Mouse (Mus musculus): ENCODE results near the gene Cd2ap. TPM values are rescaled to one million over a fixed set of nuclear protein-coding genes. Genes with fewer than 3 reads are reported as not detected.

Cd2ap gene
- 18.8 and 19.9 TPM in 2 replicates for total RNA-seq (2012; rRNA removed)
- 26.1 and 28.8 TPM in 2 replicates for total RNA-seq (2014; rRNA removed)
- polyA plus RNA-seq (2012; ENCODE audit: insufficient read length, low read depth) = 36.3 and 36.8 TPM in 2 replicates

- H3K9me3 ChIP-seq (replicated peaks; ENCODE audit: low read length) = no peaks in the 10 kb centered on the region
- peak within 1 kb of the TSS; percentile 80 to 92 (median 90) for H3K4me3 ChIP-seq (replicated peaks in 1 of 3; ENCODE audit: low read depth in 2 of 3, low read length in 2 of 3, poor library complexity in 1 of 3)
- peak within 1 kb of the TSS; percentile 95 for H3K4me2 ChIP-seq (ENCODE audit: insufficient read depth, low read depth, poor library complexity, severe bottlenecking)
- peak within 1 kb of the TSS; percentile 42 for H3K27ac ChIP-seq (ENCODE audit: insufficient read depth, low read depth)
- H3K79me2 ChIP-seq (replicated peaks; ENCODE audit: control insufficient read depth, extremely low read depth, insufficient read depth, poor library complexity, severe bottlenecking) = peaks cover 38% of the 10 kb centered on the region
- dilution Hi-C loops (cut with MboI; ENCODE audit: extremely low pct_ligation_motif_present, extremely low pct_unique_long_range_greater_than_20kb, low sequenced_read_pairs) = no loop called here
- no peaks in the 10 kb centered on the region for H3K27me3 ChIP-seq (replicated peaks)
- H3K9ac ChIP-seq (ENCODE audit: insufficient read depth, low read depth) = peak within 1 kb of the TSS; percentile 89
- DNase-seq (ENCODE audit: extremely low read depth) = peak; percentile 92
- in situ Hi-C loops (cut with MboI; ENCODE audit: low pct_ligation_motif_present, low pct_unique_long_range_greater_than_20kb, low sequenced_read_pairs) = no loop called here
- peaks cover 0 to 3% of the 10 kb centered on the region in 2 experiments for H3K36me3 ChIP-seq (replicated peaks in 1 of 2; ENCODE audit: control insufficient read depth in 1 of 2, insufficient read depth in 1 of 2, low read length in 1 of 2)
- peaks cover 0 to 21% of the 10 kb centered on the region in 2 experiments; a peak in 2 of 4 replicates for H3K4me1 ChIP-seq (ENCODE audit: control insufficient read depth in 1 of 2, insufficient read depth in 2 of 2)
- TF ChIP-seq NELFE (IDR thresholded peaks at IDR 0.05; ENCODE audit: low read depth, low read length) (peak; percentile 94), CHD1 (IDR thresholded peaks at IDR 0.05; ENCODE audit: low read depth, low read length) (no peak), HCFC1 (IDR thresholded peaks at IDR 0.05; ENCODE audit: low read depth, low read length) (peak; percentile 55), KAT2A (IDR thresholded peaks at IDR 0.05; ENCODE audit: insufficient replicate concordance, low read length) (no peak), EP300 (IDR thresholded peaks at IDR 0.05; ENCODE audit: low read length) (no peak), POLR2AphosphoS2 (IDR thresholded peaks at IDR 0.05; ENCODE audit: low read depth, low read length) (no peak), CHD2 (IDR thresholded peaks at IDR 0.05; ENCODE audit: low read length) (peak; percentile 99), UBTF (IDR thresholded peaks at IDR 0.05; ENCODE audit: low read depth, low read length) (no peak; the same call in 1 of the 2 replicates), USF1 (IDR thresholded peaks at IDR 0.05; ENCODE audit: low read depth, low read length) (no peak), RAD21 (IDR thresholded peaks at IDR 0.05; ENCODE audit: low read depth, low read length) (no peak), JUN (IDR thresholded peaks at IDR 0.05; ENCODE audit: insufficient read depth, low read depth, low read length) (no peak), POLR2A (IDR thresholded peaks at IDR 0.05; ENCODE audit: low read depth, low read length) (peak; percentile 96), ETS1 (conservative IDR thresholded peaks at IDR 0.05; ENCODE audit: low read depth, low read length) (no peak; the same call in 1 of the 2 replicates), CTCF (conservative IDR thresholded peaks at IDR 0.05 in 1 of 2, IDR thresholded peaks at IDR 0.05 in 1 of 2; ENCODE audit: low read depth in 2 of 2, low read length in 2 of 2) (no peak), ZMIZ1 (IDR thresholded peaks at IDR 0.05; ENCODE audit: low read depth, low read length) (peak; percentile 89), MAX (IDR thresholded peaks at IDR 0.05; ENCODE audit: low read length) (peak; percentile 38; the same call in 1 of the 2 replicates), RCOR1 (conservative IDR thresholded peaks at IDR 0.05; ENCODE audit: low read depth, low read length) (no peak), MEF2A (IDR thresholded peaks at IDR 0.05; ENCODE audit: borderline replicate concordance, low read depth, low read length) (peak; percentile 35; the same call in 1 of the 2 replicates), BHLHE40 (IDR thresholded peaks at IDR 0.05; ENCODE audit: low read depth, low read length) (0 out of 2 replicates have a peak, but pooled peaks have one; percentile 21), ELF1 (IDR thresholded peaks at IDR 0.05; ENCODE audit: low read depth, low read length) (no peak), TBP (conservative IDR thresholded peaks at IDR 0.05; ENCODE audit: low read depth, low read length) (peak; percentile 59; the same call in 1 of the 2 replicates), GABPA (IDR thresholded peaks at IDR 0.05; ENCODE audit: insufficient replicate concordance, low read depth, low read length) (no peak), SIN3A (IDR thresholded peaks at IDR 0.05; ENCODE audit: low read length) (peak; percentile 31; the same call in 1 of the 2 replicates), IRF4 (IDR thresholded peaks at IDR 0.05; ENCODE audit: low read depth, low read length) (0 out of 2 replicates have a peak, but pooled peaks have one; percentile 7), ZC3H11A (IDR thresholded peaks at IDR 0.05; ENCODE audit: low read depth, low read length) (no peak), MYC (IDR thresholded peaks at IDR 0.05; ENCODE audit: low read depth, low read length) (no peak), PAX5 (IDR thresholded peaks at IDR 0.05; ENCODE audit: low read length) (no peak), MXI1 (IDR thresholded peaks at IDR 0.05; ENCODE audit: low read depth, low read length) (peak; percentile 50; the same call in 1 of the 2 replicates), TCF12 (IDR thresholded peaks at IDR 0.05; ENCODE audit: low read depth, low read length) (peak; percentile 94), ZNF384 (IDR thresholded peaks at IDR 0.05; ENCODE audit: low read depth, low read length) (no peak)
Measured at GRCm38 (mm10) chr17:42876001-42876903, at the start of gene Cd2ap. Gene Cd2ap, minus strand, starts transcription at chr17:42876665.
